Mouse (Mus musculus) embryonic fibroblast, embryonic 13.5 days (primary cell): ENCODE data around the gene Bbs9. TPM values are rescaled to one million over a fixed set of nuclear protein-coding genes. Genes with fewer than 3 reads are reported as not detected.

ENCODE experiments used
- H3K27ac ChIP-seq: 2 replicates; pipeline ENCODE4 v1.5.1; 2012; ENCODE audit warnings: low read length, control low read depth, inconsistent platforms; ENCODE audit not compliant: insufficient read depth
- H3K4me1 ChIP-seq: 2 replicates; pipeline ENCODE4 v1.6.1; 2011; ENCODE audit warnings: low read length; ENCODE audit not compliant: control insufficient read depth, insufficient read depth
- H3K4me3 ChIP-seq: 2 replicates; pipeline ENCODE4 v1.5.1; 2011; ENCODE audit warnings: mild to moderate bottlenecking, control low read depth, low read length; ENCODE audit not compliant: insufficient read depth
- CTCF ChIP-seq: IDR thresholded peaks from 2 replicates; pipeline ENCODE4 v1.5.1; 2011; ENCODE audit warnings: mild to moderate bottlenecking, control low read depth, low read length, moderate library complexity, borderline replicate concordance; ENCODE audit not compliant: insufficient read depth
- POLR2A ChIP-seq: IDR thresholded peaks from 2 replicates; pipeline ENCODE4 v1.6.1; 2011; ENCODE audit warnings: low read depth, mild to moderate bottlenecking, control low read depth, low read length, moderate library complexity
- polyA plus RNA-seq: library from polyadenylated mRNA; stranded (reverse); fragments of >200 nt; gene quantifications from 2 replicates; pipeline ENCODE4 v1.2.4, GENCODE M21; 2011; ENCODE audit warnings: low read depth; ENCODE audit not compliant: missing spikeins, insufficient read length

The Bbs9 gene
- polyA plus RNA-seq, 1 experiment: 8.8 TPM

DNA sequence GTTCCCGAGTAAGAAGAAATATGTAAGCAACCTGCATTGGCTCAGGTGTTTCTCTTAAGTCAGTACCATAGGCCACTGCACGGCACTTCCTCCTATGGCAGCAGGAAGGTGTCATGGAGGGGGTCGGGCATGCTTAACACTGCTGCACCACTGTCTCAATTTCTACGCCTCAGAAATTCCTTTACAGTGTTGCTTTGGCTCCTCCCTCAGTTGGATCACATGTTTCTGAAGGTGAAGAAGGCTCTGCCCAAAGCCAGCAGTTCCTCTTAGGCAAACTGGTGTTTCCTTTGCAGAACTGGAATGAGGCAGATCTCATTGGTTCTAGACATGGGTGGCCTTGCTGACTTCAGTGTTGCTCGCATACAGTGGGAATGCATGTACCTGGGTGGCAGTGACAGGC lies 332.2 kb downstream of the Bbs9 start:
- no peak overlapping the region for H3K4me3 ChIP-seq
- H3K27ac ChIP-seq: no peak overlapping the region
- TF ChIP-seq CTCF: no peak
- TF ChIP-seq POLR2A: no peak
- no peaks in the 10 kb centered on the region for H3K4me1 ChIP-seq

GRCm38 (mm10) chr9:22809621-22810126 lies 334.2 kb downstream of the Bbs9 start:
- no peak overlapping the region for H3K4me3 ChIP-seq
- H3K4me1 ChIP-seq: no peaks in the 10 kb centered on the region
- TF ChIP-seq CTCF (no peak), POLR2A (no peak)
- H3K27ac ChIP-seq: no peak overlapping the region

- Histone ChIP-seq H3K4me1 (no peaks in the 10 kb centered on the region), H3K27ac (no peak overlapping the region), H3K4me3 (no peak overlapping the region)
- TF ChIP-seq CTCF (no peak), POLR2A (no peak)
Observed at GRCm38 (mm10) chr9:22810454-22810853, 334.9 kb downstream of the Bbs9 start.

DNA sequence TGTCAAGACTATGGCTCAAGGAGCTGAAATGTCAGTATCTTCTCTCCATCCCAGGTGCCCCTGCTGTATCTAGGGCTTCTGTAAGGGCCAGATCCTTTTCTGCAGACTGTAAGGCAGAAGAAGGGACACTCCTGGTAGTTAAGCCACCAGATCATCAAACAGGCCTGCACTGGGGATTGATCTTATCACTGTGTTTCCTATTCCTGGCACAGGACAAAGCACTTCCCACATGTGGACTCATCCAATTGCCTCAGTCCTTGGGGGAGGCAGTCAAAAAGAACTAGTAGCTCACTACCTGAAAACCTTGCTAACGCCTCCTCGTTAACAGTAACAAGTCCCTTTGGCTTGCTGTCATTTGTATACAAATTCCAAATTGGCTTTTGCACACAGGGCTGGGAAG lies 336.4 kb downstream of the Bbs9 start:
- no peaks in the 10 kb centered on the region for H3K4me1 ChIP-seq

GRCm38 (mm10) chr9:22814407-22815092 lies 339.0 kb downstream of the Bbs9 start:
- TF ChIP-seq CTCF: no peak
- no peak for TF ChIP-seq POLR2A
- Histone ChIP-seq H3K27ac (no peak overlapping the region), H3K4me3 (no peak overlapping the region), H3K4me1 (no peaks in the 10 kb centered on the region)

More for the DNA sequence above, 336.4 kb downstream of the Bbs9 start:
- Histone ChIP-seq H3K27ac (no peak overlapping the region), H3K4me3 (no peak overlapping the region)
- TF ChIP-seq CTCF (no peak), POLR2A (no peak)

DNA sequence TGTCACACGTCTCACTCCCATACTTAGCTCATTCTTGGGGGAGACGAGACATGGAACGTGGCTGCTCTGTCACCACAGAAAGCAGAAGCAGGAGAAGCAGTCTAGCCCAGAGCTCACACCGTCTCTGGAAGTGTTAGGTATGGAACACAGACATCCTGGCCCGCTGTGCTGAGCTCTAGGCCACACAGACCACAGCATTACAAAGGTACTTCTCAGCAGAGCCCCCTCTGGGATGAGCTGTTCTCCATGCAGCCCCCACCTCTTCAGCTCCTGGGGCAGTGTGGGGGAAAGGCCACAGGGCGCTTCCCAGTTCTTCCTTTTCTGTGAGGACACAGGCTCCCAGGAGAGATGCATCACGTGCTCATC lies 339.6 kb downstream of the Bbs9 start:
- Histone ChIP-seq H3K27ac (no peak overlapping the region), H3K4me3 (no peak overlapping the region), H3K4me1 (no peaks in the 10 kb centered on the region)
- TF ChIP-seq POLR2A (no peak), CTCF (no peak)

DNA sequence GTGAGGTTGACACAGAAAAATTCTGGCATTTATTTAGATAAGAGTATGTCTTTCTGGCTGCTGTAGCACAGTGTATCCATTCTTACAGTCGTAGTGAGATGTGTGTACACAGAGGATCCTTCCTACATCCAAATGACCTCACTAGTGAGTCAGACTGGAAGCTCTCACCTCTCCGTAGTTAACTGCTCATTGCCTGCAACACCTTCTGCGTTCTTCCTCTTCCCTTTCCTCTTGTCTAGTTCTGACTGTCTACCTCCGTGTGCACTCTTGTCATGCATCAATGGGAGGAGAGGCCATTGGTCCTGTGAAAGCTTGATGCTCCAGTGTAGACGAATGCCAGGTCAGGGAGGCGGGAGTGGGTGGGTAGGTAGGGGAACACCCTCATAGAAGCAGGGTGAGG lies 344.0 kb downstream of the Bbs9 start:
- Histone ChIP-seq H3K4me1 (no peaks in the 10 kb centered on the region), H3K4me3 (no peak overlapping the region), H3K27ac (no peak overlapping the region)
- TF ChIP-seq POLR2A (no peak), CTCF (no peak)

DNA sequence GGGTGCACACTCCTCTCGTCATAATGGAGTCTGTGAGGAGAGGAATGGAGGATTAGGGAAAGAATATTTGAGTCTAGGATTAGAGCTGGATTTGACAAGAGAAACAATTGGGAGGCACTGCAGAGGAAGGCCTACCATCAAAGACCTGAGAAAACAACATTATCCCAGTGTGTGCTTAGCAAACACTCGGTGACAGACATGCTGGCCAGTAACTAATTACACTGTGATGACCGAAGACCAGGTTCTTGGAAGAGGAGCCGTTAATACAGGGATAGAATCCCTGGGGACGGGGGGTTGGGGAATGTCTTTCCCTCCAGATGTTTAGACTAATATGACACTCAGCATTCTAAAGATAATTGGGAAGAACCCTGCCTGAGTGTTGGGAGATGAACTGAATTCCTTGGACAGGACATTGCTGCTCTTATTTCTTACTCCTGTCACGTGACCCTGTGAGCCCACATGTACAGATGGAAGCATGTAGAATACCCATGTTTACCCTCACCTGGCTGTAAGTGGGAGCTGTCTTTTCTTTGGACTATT lies 345.2 kb downstream of the Bbs9 start:
- H3K4me3 ChIP-seq: no peak overlapping the region
- H3K4me1 ChIP-seq: no peaks in the 10 kb centered on the region
- TF ChIP-seq CTCF (no peak), POLR2A (no peak)
- no peak overlapping the region for H3K27ac ChIP-seq

GRCm38 (mm10) chr9:22822770-22823169 lies 347.3 kb downstream of the Bbs9 start:
- TF ChIP-seq CTCF: no peak
- TF ChIP-seq POLR2A: no peak
- Histone ChIP-seq H3K4me3 (no peak overlapping the region), H3K4me1 (no peaks in the 10 kb centered on the region), H3K27ac (no peak overlapping the region)

DNA sequence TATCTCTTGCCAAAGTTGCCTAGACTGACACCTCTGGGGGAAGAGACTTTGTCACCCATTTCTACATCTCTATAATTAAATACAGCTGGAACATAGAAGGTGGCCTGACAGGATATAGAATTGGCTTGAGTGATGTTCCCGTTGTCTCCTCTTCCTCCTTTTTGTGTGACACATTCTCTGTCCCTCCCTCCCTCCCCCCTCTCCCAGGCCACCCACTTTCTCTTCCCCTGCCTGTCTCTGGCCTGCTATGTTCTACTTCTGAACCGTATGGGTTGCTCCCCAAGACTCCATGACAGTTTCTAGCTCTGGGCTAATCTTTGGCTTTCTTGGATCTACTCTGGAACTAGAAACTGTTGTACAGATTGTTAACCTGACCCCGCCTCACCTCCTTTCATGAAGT lies 348.3 kb downstream of the Bbs9 start:
- no peak overlapping the region for H3K27ac ChIP-seq
- no peaks in the 10 kb centered on the region for H3K4me1 ChIP-seq
- TF ChIP-seq POLR2A (no peak), CTCF (no peak)
- no peak overlapping the region for H3K4me3 ChIP-seq
